Mouse (Mus musculus) frontal cortex, postnatal 14 days (tissue): Measurements from ENCODE around the gene Gm4301.
A peak's percentile ranks its signal among the peaks of the same experiment; 100 is the strongest.
"Not testable (repeated sequence)": the region's sequence is repeated elsewhere in the genome, so short reads cannot be mapped to it uniquely, and the experiment has no call there.

Source experiments
- DNase-seq, 2 experiments: peaks; one replicate each; pipeline ENCODE4 v3.0.0; 2022; ENCODE audit warnings: low spot score in 2 of 2

The Gm4301 gene

DNA sequence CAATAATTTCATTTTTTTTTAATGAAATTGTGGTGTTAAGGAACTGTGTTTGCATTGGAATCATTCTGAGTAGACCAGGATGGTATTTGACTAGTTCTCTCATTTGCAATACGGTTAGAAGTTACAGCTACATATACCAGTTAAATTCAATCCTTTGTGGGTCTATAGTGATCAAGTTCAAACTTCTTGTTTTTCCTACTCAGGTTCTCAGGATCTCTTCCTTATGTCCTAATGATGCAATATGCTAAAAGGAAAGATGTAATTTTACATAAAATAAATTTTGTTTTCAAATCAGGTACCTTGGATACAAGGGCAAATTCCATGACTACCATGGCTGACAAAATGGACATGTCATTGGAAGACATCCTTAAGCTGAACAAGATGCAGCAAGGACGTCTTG is at the start of gene Gm4301:
TSS of gene Gm4301 (plus strand) at position 301 of the 400 bp plus-strand sequence.
- not testable (repeated sequence) for DNase-seq

DNA sequence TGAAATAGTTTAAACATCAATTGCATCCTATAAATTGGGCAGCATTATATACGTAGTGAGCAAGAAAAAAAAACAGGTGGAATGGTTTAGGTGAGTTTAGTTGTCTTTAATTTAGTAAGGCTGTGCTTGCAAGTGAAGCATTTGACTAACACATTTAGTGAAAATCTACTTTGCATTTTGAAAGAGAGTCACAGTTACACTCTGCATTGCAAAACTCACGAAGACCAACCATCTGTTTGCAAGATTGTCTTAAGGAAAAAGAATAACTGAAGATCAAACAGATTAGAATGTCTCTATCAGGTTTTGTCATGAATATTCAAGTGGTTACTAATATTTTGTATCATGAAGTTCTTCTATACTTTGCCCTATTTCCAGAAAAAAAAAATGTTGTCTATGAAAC is 39.4 kb upstream of the Gm4301 start:
- DNase-seq, result no peak

DNA sequence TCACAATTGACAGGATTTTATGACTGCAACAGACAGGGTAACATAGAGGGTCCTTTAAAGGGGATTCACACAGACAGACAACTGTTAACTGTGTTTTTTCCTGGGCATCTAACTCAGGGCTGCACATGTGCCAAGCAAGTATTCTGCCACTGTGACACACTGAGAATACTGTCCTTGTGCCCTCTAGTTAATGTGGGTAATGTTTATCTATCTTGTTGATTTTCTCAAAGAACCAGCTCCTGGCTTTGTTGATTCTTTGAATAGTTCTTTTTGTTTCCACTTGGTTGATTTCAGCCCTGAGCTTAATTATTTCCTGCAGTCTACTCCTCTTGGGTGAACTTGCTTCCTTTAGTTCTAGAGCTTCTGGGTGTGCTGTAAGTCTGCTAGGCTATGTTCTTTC is 35.4 kb upstream of the Gm4301 start:
- not testable (repeated sequence) for DNase-seq

DNA sequence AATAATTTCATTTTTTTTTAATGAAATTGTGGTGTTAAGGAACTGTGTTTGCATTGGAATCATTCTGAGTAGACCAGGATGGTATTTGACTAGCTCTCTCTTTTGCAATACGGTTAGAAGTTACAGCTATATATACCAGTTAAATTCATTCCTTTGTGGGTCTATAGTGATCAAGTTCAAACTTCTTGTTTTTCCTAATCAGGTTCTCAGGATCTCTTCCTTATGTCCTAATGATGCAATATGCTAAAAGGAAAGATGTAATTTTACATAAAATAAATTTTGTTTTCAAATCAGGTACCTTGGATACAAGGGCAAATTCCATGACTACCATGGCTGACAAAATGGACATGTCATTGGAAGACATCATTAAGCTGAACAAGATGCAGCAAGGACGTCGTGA is 5.1 kb downstream of the Gm4301 start, which contains the start of gene Gm4302:
TSS of gene Gm4302 (plus strand) at position 301 of the 400 bp plus-strand sequence.
- not testable (repeated sequence) for DNase-seq

DNA sequence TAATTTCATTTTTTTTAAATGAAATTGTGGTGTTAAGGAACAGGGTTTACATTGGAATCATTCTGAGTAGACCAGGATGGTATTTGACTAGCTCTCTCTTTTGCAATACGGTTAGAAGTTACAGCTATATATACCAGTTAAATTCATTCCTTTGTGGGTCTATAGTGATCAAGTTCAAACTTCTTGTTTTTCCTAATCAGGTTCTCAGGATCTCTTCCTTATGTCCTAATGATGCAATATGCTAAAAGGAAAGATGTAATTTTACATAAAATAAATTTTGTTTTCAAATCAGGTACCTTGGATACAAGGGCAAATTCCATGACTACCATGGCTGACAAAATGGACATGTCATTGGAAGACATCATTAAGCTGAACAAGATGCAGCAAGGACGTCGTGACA is 10.2 kb downstream of the Gm4301 start, which contains the start of gene Gm4303:
TSS of gene Gm4303 (plus strand) at position 301 of the 400 bp plus-strand sequence.
- DNase-seq, result not testable (repeated sequence)

DNA sequence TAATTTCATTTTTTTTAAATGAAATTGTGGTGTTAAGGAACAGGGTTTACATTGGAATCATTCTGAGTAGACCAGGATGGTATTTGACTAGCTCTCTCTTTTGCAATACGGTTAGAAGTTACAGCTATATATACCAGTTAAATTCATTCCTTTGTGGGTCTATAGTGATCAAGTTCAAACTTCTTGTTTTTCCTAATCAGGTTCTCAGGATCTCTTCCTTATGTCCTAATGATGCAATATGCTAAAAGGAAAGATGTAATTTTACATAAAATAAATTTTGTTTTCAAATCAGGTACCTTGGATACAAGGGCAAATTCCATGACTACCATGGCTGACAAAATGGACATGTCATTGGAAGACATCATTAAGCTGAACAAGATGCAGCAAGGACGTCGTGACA is 15.3 kb downstream of the Gm4301 start, which contains the start of gene Gm4305:
TSS of gene Gm4305 (plus strand) at position 301 of the 400 bp plus-strand sequence.
- not testable (repeated sequence) for DNase-seq

DNA sequence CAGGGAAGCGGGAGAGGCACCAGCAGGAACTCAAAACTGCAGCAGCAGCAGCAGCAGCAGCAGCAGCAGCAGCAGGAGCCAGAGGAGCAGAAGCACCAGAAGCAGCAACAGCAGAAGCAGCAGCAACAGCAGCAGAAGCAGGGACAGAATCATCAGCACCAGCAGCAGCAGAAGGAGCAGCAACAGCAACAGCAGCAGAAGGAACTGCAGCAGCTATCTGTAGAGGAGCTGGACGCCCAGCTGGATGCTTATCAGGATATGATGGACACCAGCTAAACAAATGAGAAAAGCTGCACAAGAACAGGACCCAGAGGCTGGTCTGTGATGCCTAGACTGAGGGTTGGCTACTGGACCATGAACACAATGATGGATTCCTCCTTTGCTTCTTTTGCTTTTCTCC is 21.4 kb downstream of the Gm4301 start:
- DNase-seq, result peak in 1 of 2 experiments; percentile 3

DNA sequence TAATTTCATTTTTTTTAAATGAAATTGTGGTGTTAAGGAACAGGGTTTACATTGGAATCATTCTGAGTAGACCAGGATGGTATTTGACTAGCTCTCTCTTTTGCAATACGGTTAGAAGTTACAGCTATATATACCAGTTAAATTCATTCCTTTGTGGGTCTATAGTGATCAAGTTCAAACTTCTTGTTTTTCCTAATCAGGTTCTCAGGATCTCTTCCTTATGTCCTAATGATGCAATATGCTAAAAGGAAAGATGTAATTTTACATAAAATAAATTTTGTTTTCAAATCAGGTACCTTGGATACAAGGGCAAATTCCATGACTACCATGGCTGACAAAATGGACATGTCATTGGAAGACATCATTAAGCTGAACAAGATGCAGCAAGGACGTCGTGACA is 25.6 kb downstream of the Gm4301 start, which contains the start of gene Gm4307:
TSS of gene Gm4307 (plus strand) at position 301 of the 400 bp plus-strand sequence.
- not testable (repeated sequence) for DNase-seq

DNA sequence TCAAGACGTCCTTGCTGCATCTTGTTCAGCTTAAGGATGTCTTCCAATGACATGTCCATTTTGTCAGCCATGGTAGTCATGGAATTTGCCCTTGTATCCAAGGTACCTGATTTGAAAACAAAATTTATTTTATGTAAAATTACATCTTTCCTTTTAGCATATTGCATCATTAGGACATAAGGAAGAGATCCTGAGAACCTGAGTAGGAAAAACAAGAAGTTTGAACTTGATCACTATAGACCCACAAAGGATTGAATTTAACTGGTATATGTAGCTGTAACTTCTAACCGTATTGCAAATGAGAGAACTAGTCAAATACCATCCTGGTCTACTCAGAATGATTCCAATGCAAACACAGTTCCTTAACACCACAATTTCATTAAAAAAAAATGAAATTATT is 47.0 kb downstream of the Gm4301 start, which contains the start of gene Gm4312:
TSS of gene Gm4312 (minus strand) at position 101 of the 400 bp plus-strand sequence.
- not testable (repeated sequence) for DNase-seq
